Mouse (Mus musculus) heart, embryonic 14.5 days (tissue): Measurements from ENCODE around the gene Ncam1. TPM values are rescaled to one million over a fixed set of nuclear protein-coding genes. Genes with fewer than 3 reads are reported as not detected.

ENCODE experiments used
- ATAC-seq: fragments of 200-750 bp; cut with Nextera tagmentation; 2 replicates; pipeline ENCODE4 v1.8.0; 2017; ENCODE audit warnings: low read depth, moderate TSS enrichment; ENCODE audit not compliant: insufficient number of reproducible peaks, insufficient read depth, low FRiP score
- H3K27ac ChIP-seq, 2 experiments: fragments of 200-500 bp in 1 of 2; fragments of 300-500 bp in 1 of 2; sonication (generic) in 1 of 2; replicated peaks in 1 of 2; 2 replicates each; pipeline ENCODE4 v1.5.1; 2012 to 2014; ENCODE audit warnings: low read depth in 2 of 2, low read length in 2 of 2, control low read depth in 1 of 2, mild to moderate bottlenecking in 1 of 2, mixed read lengths in 1 of 2; ENCODE audit not compliant: control insufficient read depth in 1 of 2, insufficient read depth in 1 of 2
- H3K27me3 ChIP-seq: fragments of 300-500 bp; sonication (generic); 2 replicates; pipeline ENCODE4 v1.6.1; 2014; ENCODE audit warnings: mild to moderate bottlenecking, low read length, control low read depth; ENCODE audit not compliant: control insufficient read depth, insufficient read depth
- H3K36me3 ChIP-seq: fragments of 300-500 bp; sonication (generic); 2 replicates; pipeline ENCODE4 v1.6.1; 2014; ENCODE audit warnings: mild to moderate bottlenecking, control low read depth, low read length, mixed read lengths; ENCODE audit not compliant: control insufficient read depth, insufficient read depth
- H3K4me1 ChIP-seq, 2 experiments: fragments of 200-500 bp in 1 of 2; fragments of 300-500 bp in 1 of 2; sonication (generic) in 1 of 2; 2 replicates each; pipeline ENCODE4 v1.6.1; 2012 to 2014; ENCODE audit warnings: low read length in 2 of 2, control low read depth in 1 of 2, mixed read lengths in 1 of 2; ENCODE audit not compliant: control insufficient read depth in 2 of 2, insufficient read depth in 2 of 2
- H3K4me2 ChIP-seq: fragments of 300-500 bp; sonication (generic); 2 replicates; pipeline ENCODE4 v1.6.1; 2014; ENCODE audit warnings: mild to moderate bottlenecking, low read length
- H3K4me3 ChIP-seq, 2 experiments: fragments of 200-500 bp in 1 of 2; fragments of 300-500 bp in 1 of 2; sonication (generic) in 1 of 2; 2 replicates each; pipeline ENCODE4 v1.5.1; 2012 to 2014; ENCODE audit warnings: low read length in 2 of 2, mild to moderate bottlenecking in 2 of 2, control low read depth in 1 of 2, low read depth in 1 of 2, moderate library complexity in 1 of 2; ENCODE audit not compliant: control insufficient read depth in 1 of 2, insufficient read depth in 1 of 2
- H3K9ac ChIP-seq: fragments of 300-500 bp; sonication (generic); 2 replicates; pipeline ENCODE4 v1.6.1; 2014; ENCODE audit warnings: mild to moderate bottlenecking, low read length
- H3K9me3 ChIP-seq: fragments of 300-500 bp; sonication (generic); 2 replicates; pipeline ENCODE4 v1.6.1; 2016; ENCODE audit warnings: low read length, control low read depth; ENCODE audit not compliant: control insufficient read depth
- WGBS: fragments of 180-500 bp; shearing (Covaris S2); extraction: QIAGEN DNeasy Blood & Tissue Kit; methylation state at CpG from one replicate; pipeline ENCODE4 v1.1.7; 2014; 5-methylcytosine and 5-hydroxymethylcytosine counted together
- polyA plus RNA-seq: library from polyadenylated mRNA; unstranded; fragments of >200 nt; fragmentation: Nextera tagmentation; extraction: Ambion mirVana; gene quantifications from 2 replicates; pipeline ENCODE4 v1.2.1, GENCODE M21; 2014

The Ncam1 gene
- polyA plus RNA-seq, 1 experiment from 2014 or later, result 104 TPM

DNA sequence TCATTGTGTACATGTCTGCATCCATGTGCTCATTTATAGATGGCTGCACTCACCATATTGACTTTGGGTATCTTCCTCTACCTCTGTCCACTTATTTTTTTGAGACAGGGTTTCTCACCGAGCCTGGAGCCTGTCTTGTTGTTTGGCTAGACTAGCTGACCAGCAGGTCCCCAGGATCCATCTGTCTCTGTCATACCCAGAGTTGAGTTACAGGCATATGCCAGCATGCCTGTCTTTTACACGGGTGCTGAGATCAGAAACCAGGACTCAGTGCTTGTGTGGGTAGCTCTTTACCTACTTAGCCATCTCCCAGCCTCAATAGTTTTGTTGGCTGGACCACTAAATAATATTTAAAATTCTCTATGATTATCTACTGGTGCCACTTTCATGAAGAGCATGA lies 180.5 kb downstream of the Ncam1 start:
- Histone ChIP-seq H3K4me1 (peaks cover 5 to 13% of the 10 kb centered on the region in 2 experiments; a peak in 3 of 4 replicates), H3K4me3 (no peak overlapping the region), H3K4me2 (no peak overlapping the region), H3K9ac (no peak overlapping the region), H3K27me3 (no peaks in the 10 kb centered on the region), H3K36me3 (no peaks in the 10 kb centered on the region), H3K9me3 (no peaks in the 10 kb centered on the region), H3K27ac (no peak overlapping the region)
- WGBS, result 84% methylated on average over 2 of the region's 2 CpGs
- ATAC-seq, result no peak

DNA sequence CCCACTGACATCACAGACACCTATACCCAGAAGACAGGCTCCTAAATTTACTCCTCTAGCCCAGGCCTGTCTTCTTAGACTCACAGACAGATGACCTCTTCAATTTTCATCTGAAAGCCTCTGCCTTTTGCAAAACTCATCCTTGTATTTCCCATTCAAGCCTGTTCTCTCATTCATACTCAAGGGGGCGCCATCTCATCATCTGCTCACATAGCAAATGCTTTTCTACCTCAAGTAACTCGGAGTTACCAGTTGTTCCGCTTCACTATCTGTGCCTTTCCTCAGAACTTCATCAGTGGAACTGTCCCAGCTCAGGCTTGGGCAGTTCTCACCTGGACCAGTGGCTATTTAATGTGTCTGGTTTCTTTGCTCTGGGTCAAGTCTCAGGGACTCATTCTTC lies 181.5 kb downstream of the Ncam1 start:
- WGBS, result 11% methylated on average over 3 of the region's 3 CpGs

DNA sequence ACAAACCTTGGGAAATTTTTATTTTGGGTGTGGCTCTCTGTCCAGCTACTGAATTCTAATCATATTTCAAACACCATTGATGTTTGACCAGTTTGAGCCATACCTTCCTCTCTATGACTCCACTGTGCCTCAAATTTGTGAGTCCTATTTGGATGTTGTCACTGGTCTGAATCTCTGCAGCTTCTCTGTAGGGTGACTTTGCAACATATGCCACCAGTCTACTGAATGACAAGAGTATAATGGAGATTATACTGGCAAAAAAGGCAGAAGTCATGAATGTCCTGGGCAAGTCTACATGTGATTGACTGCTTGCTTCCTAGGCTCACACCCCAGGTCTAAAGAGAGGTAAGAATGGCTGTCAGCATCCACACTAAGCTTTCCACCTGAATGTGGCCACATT lies 186.3 kb downstream of the Ncam1 start:
- no peak overlapping the region for H3K27ac ChIP-seq
- no peak overlapping the region for H3K9ac ChIP-seq
- H3K9me3 ChIP-seq, result no peaks in the 10 kb centered on the region
- no peaks in the 10 kb centered on the region for H3K27me3 ChIP-seq
- H3K4me2 ChIP-seq, result no peak overlapping the region
- ATAC-seq, result no peak
- H3K36me3 ChIP-seq, result no peaks in the 10 kb centered on the region
- peaks cover 0 to 9% of the 10 kb centered on the region in 2 experiments; a peak in 2 of 4 replicates for H3K4me1 ChIP-seq
- no peak overlapping the region for H3K4me3 ChIP-seq

More for the DNA sequence above, 181.5 kb downstream of the Ncam1 start:
- no peak for ATAC-seq
- Histone ChIP-seq H3K9me3 (no peaks in the 10 kb centered on the region), H3K27ac (no peak overlapping the region), H3K4me2 (no peak overlapping the region), H3K9ac (no peak overlapping the region), H3K4me1 (peaks cover 5 to 13% of the 10 kb centered on the region in 2 experiments; a peak in 3 of 4 replicates), H3K36me3 (no peaks in the 10 kb centered on the region), H3K4me3 (no peak overlapping the region), H3K27me3 (no peaks in the 10 kb centered on the region)

DNA sequence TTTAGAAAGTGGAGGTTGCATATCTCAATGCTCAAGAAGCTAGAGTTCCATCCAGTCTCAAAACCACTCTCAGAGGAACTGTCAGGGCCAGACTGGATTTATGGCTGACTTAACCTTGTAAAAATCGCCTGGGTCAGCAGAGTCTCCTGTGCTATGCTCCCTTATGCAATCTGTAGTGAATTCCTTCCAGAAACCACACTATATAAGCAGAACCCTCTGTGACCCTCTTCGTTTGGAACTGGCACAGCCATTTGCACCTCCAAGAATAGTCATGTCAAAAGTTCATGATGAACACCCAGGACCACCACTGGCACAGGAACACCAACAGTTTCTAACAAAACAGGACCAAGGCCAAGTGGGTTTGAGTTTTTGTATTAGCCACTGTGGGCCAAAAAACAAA lies 190.5 kb downstream of the Ncam1 start:
- no peak overlapping the region for H3K4me2 ChIP-seq
- H3K4me3 ChIP-seq, result no peak overlapping the region
- H3K27me3 ChIP-seq, result no peaks in the 10 kb centered on the region
- no peak overlapping the region for H3K9ac ChIP-seq
- ATAC-seq, result no peak
- WGBS, result 71% methylated on average over 2 of the region's 2 CpGs
- no peaks in the 10 kb centered on the region for H3K9me3 ChIP-seq
- H3K4me1 ChIP-seq, result peaks cover 10 to 27% of the 10 kb centered on the region in 2 experiments
- no peak overlapping the region for H3K27ac ChIP-seq
- H3K36me3 ChIP-seq, result no peaks in the 10 kb centered on the region

DNA sequence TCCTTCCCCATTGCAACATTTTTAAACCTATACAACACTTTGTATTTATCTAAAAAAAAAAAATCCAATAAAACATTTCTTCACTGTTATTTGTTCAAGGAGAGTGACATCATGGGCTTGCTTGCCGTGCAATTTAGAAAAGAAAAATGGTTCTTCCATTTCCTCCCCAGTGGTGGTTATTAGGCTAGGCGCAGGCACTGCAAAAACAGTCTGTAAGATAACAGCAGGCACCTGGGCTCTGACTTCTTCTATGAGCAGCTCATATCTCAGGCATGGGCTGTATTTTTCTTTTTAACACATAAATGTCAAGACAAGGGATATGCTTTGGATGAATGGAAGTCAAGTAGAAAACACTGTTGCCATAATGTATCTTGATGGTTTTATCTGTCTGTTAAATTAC lies 192.0 kb downstream of the Ncam1 start:
- H3K4me3 ChIP-seq, result no peak overlapping the region
- no peak overlapping the region; a peak in 1 of 4 replicates for H3K27ac ChIP-seq
- H3K4me2 ChIP-seq, result peak overlapping the region; percentile 32; the same call in 1 of the 2 replicates
- ATAC-seq, result no peak
- peaks cover 10 to 27% of the 10 kb centered on the region in 2 experiments for H3K4me1 ChIP-seq
- H3K9me3 ChIP-seq, result no peaks in the 10 kb centered on the region
- WGBS, result 38% methylated on average over 2 of the region's 2 CpGs
- no peak overlapping the region for H3K9ac ChIP-seq
- H3K27me3 ChIP-seq, result no peaks in the 10 kb centered on the region
- no peaks in the 10 kb centered on the region for H3K36me3 ChIP-seq

DNA sequence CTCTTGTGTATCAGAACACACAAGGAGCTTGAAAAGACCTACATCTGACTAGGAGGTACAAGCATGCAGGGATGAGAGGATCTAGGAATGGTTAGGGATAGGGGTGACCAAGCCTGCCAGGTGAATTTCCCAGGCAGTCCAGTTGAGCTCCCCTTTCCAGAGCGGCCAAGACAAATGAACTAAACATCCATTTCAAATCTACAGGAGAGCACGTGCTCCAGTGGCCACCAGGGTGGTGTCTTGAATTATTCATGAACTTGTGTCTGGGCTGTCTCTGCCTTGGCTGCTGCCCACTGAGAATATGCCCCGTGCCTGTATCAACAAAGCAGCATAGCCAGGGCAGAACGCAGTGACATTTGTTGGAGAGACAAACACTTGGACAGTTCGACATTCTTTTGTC lies 192.4 kb downstream of the Ncam1 start:
- no peaks in the 10 kb centered on the region for H3K36me3 ChIP-seq
- peaks cover 10 to 27% of the 10 kb centered on the region in 2 experiments for H3K4me1 ChIP-seq
- H3K4me3 ChIP-seq, result no peak overlapping the region
- no peaks in the 10 kb centered on the region for H3K27me3 ChIP-seq
- no peak for ATAC-seq
- 23% methylated on average over 5 of the region's 5 CpGs for WGBS
- H3K27ac ChIP-seq, result peak overlapping the region; percentile 6 to 45; a peak in 3 of 4 replicates
- H3K4me2 ChIP-seq, result peak overlapping the region; percentile 32; the same call in 1 of the 2 replicates
- H3K9ac ChIP-seq, result no peak overlapping the region
- H3K9me3 ChIP-seq, result no peaks in the 10 kb centered on the region

DNA sequence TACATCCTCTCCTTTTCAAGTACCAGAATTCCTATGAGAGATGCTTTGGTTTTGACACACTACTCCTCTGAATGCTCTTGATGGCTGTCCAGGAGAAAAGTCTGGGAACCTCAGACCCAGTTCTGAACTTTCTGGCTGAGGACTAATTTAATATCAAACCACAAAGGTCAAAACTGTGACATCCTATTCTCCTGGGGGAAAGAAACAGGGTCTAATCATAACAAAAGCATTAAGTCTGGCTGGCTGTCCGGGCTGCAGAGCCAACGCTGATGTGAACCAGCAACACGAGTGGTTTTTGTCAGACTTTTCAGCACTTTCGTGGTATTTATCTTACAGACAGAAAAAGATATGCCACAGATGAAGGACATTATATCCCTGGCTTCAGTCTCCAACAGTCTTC lies 192.9 kb downstream of the Ncam1 start:
- Histone ChIP-seq H3K9me3 (no peaks in the 10 kb centered on the region), H3K9ac (no peak overlapping the region), H3K27ac (peak overlapping the region; percentile 6 to 45; a peak in 3 of 4 replicates), H3K27me3 (no peaks in the 10 kb centered on the region), H3K4me3 (no peak overlapping the region), H3K36me3 (no peaks in the 10 kb centered on the region), H3K4me2 (peak overlapping the region; percentile 32; the same call in 1 of the 2 replicates), H3K4me1 (peaks cover 10 to 27% of the 10 kb centered on the region in 2 experiments)
- 10% methylated on average over 4 of the region's 4 CpGs for WGBS
- no peak for ATAC-seq

DNA sequence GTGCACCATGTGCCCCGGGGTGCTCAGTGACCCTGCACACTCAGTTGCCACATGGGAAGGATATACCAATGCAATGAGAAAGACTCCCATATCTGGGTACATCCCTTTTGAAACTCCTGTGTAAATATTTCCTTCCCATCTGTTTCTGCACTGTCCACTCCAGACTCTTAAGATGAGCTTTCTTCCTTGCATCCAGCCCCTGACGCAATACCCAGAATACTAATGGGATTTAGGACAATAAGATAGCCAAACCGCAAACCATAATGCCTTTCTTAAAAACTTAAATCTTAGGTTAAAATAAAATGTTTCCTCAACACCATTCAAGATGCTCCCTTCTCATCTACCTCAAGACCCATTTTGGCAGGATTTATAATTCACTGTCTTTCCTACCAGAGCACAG lies 193.4 kb downstream of the Ncam1 start:
- whole genome bisulfite sequencing, result 77% methylated on average over 3 of the region's 3 CpGs
- no peak overlapping the region for H3K4me2 ChIP-seq
- no peak overlapping the region for H3K4me3 ChIP-seq
- no peak overlapping the region for H3K9ac ChIP-seq
- H3K9me3 ChIP-seq, result no peaks in the 10 kb centered on the region
- no peaks in the 10 kb centered on the region for H3K36me3 ChIP-seq
- no peak for ATAC-seq
- peak overlapping the region in 1 of 2 experiments; percentile 6; a peak in 1 of 4 replicates for H3K27ac ChIP-seq
- H3K27me3 ChIP-seq, result no peaks in the 10 kb centered on the region
- H3K4me1 ChIP-seq, result peaks cover 10 to 27% of the 10 kb centered on the region in 2 experiments
